ENCODE assay signal across 11 mouse cellular contexts in the genomic region with DNA sequence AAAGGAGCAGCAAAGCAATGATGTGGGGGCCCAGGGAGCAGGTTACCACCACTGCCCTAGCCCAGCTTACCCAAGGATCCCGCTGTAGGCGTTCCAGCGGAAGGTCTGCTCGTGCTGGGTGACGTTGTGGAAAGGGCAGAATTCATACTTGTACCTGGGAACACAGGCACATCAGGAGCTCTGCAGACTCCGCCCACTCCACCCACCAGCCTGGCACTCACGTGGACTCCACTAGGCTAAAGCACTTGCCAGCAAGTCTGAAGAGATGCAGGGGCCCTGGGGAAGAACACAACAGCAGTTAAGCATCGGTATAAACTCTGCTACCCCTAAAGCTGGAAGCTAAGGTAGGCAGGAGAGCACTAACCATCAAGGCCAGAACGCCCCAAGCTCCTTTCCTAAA. TPM values are rescaled to one million over a fixed set of nuclear protein-coding genes. Genes with fewer than 3 reads are reported as not detected.
"Had no signal": no experiment of that assay in that cellular context is flagged by ENCODE, and none has a peak within 500 bp of the region (broad histone marks: within the 10 kb centered on the region; RNA-seq: fewer than 3 reads in every experiment).

No protein-coding gene starts in this region.

- DNase-seq: gastrocnemius, postnatal 14 days; heart, adult 2 months; heart, postnatal 14 days; heart, postnatal 36 days; kidney, adult 11 months; kidney, adult 2 months; kidney, adult 9 months; kidney, postnatal 14 days; layer of hippocampus, adult 9-11 months; layer of hippocampus, postnatal 36 days had no signal

RNA-seq across cellular contexts. Expression of a gene that starts 20.5 kb away (rescaled TPM):
- total RNA-seq: gastrocnemius, adult 8-10 months had no signal
